Mouse (Mus musculus) c-Kit-positive CD71-negative TER-119-negative erythroid progenitor cells, embryonic 14.5 days (primary cell): ENCODE measurements around the gene Hspa1a.

Source experiments
- DNase-seq: peaks from one replicate; pipeline ENCODE4 v3.0.0-alpha.2; 2013; ENCODE audit warnings: low read depth

Gene Hspa1a

GRCm38 (mm10) chr17:34946486-34947140 lies 25.3 kb downstream of the Hspa1a start:
- no peak for DNase-seq

- DNase-seq, result no peak
Measured at GRCm38 (mm10) chr17:34944362-34944761, 27.6 kb downstream of the Hspa1a start.

- no peak for DNase-seq
Measured at GRCm38 (mm10) chr17:34943128-34943815, 28.7 kb downstream of the Hspa1a start.

GRCm38 (mm10) chr17:34941344-34942041 lies 30.5 kb downstream of the Hspa1a start:
- DNase-seq, result no peak

- DNase-seq, result no peak
Measured at GRCm38 (mm10) chr17:34937960-34938505, 33.9 kb downstream of the Hspa1a start.

GRCm38 (mm10) chr17:34934830-34935229 lies 37.1 kb downstream of the Hspa1a start:
- DNase-seq, result no peak

GRCm38 (mm10) chr17:34934031-34934430 lies 37.9 kb downstream of the Hspa1a start:
- DNase-seq, result no peak

- DNase-seq, result no peak
Measured at GRCm38 (mm10) chr17:34932287-34932686, 39.7 kb downstream of the Hspa1a start.

- no peak for DNase-seq
Measured at GRCm38 (mm10) chr17:34931735-34932098, 40.2 kb downstream of the Hspa1a start.

- DNase-seq, result peak; percentile 98
Measured at GRCm38 (mm10) chr17:34931061-34931734, 40.8 kb downstream of the Hspa1a start, which contains the start of gene Neu1. TSS of gene Neu1 (plus strand) at chr17:34931253.

- DNase-seq, result no peak
Measured at GRCm38 (mm10) chr17:34928841-34929240, 43.1 kb downstream of the Hspa1a start.

- no peak for DNase-seq
Measured at GRCm38 (mm10) chr17:34927306-34928019, 44.5 kb downstream of the Hspa1a start.

GRCm38 (mm10) chr17:34924258-34924657 lies 47.7 kb downstream of the Hspa1a start:
- DNase-seq, result no peak

- DNase-seq, result no peak
Measured at GRCm38 (mm10) chr17:34922939-34923338, 49.0 kb downstream of the Hspa1a start.
